Comparison of ENCODE assay signal across 24 mouse cellular contexts in genomic region chr3:125690948-125691347, GRCm38 (mm10).
"Had no signal": no experiment of that assay in that cellular context is flagged by ENCODE, and none has a peak within 500 bp of the region (broad histone marks: within the 10 kb centered on the region; RNA-seq: fewer than 3 reads in every experiment).

No protein-coding gene starts in this region.

- H3K4me2 ChIP-seq: heart, embryonic 12.5 days; hindbrain, embryonic 12.5 days; hindbrain, embryonic 14.5 days; intestine, embryonic 15.5 days; limb, embryonic 13.5 days; limb, embryonic 15.5 days had no signal

- H3K4me3 ChIP-seq: gastrocnemius, adult 2 months; heart, embryonic 10.5 days; heart, embryonic 12.5 days; hindbrain, embryonic 10.5 days; hindbrain, embryonic 12.5 days; intestine, embryonic 15.5 days; limb, embryonic 13.5 days; limb, embryonic 15.5 days had no signal

- ATAC-seq: hindbrain, embryonic 16.5 days; inflammation-experienced regulatory T-cells, adult 6 months; intestine, embryonic 15.5 days; intestine, postnatal 0 days had no signal

- H3K36me3 ChIP-seq: heart, embryonic 10.5 days; heart, embryonic 12.5 days; hindbrain, embryonic 10.5 days; hindbrain, embryonic 12.5 days; intestine, embryonic 15.5 days; limb, embryonic 13.5 days; limb, embryonic 15.5 days had no signal

- DNase-seq: gastrocnemius, adult 2 months; gastrocnemius, postnatal 10 days; gastrocnemius, postnatal 25 days; heart, adult 18-20 months; heart, postnatal 10 days; heart, postnatal 4 days; kidney, adult 18-20 months; kidney, adult 8-10 months; kidney, postnatal 10 days; kidney, postnatal 25 days; layer of hippocampus, adult 9-11 months; layer of hippocampus, postnatal 36 days; left cerebral cortex, postnatal 4 days had no signal

- H3K9ac ChIP-seq: heart, embryonic 12.5 days; hindbrain, embryonic 12.5 days; hindbrain, embryonic 14.5 days; intestine, embryonic 15.5 days; limb, embryonic 13.5 days; limb, embryonic 15.5 days had no signal

- H3K9me3 ChIP-seq: heart, embryonic 10.5 days; heart, embryonic 12.5 days; hindbrain, embryonic 10.5 days; hindbrain, embryonic 12.5 days; intestine, embryonic 15.5 days; limb, embryonic 13.5 days; limb, embryonic 15.5 days had no signal

- H3K27me3 ChIP-seq: heart, embryonic 12.5 days; hindbrain, embryonic 12.5 days; intestine, embryonic 15.5 days; limb, embryonic 13.5 days; limb, embryonic 15.5 days had no signal

- H3K27ac ChIP-seq: gastrocnemius, adult 2 months; heart, embryonic 10.5 days; hindbrain, embryonic 10.5 days; hindbrain, embryonic 12.5 days; hindbrain, embryonic 14.5 days; intestine, embryonic 15.5 days; limb, embryonic 13.5 days; limb, embryonic 15.5 days had no signal

- H3K4me1 ChIP-seq: heart, embryonic 10.5 days; heart, embryonic 12.5 days; hindbrain, embryonic 10.5 days; hindbrain, embryonic 12.5 days; intestine, embryonic 15.5 days; limb, embryonic 13.5 days; limb, embryonic 15.5 days had no signal
